Mouse (Mus musculus) hematopoietic multipotent progenitor cell, adult 10-12 weeks (in vitro differentiated cells): ENCODE data around the gene Zfp423. TPM values are rescaled to one million over a fixed set of nuclear protein-coding genes. Genes with fewer than 3 reads are reported as not detected.

ENCODE experiments used
- polyA plus RNA-seq: library from polyadenylated mRNA; stranded (reverse); fragments of >175 nt; gene quantifications from 2 replicates; pipeline ENCODE4 v1.2.3, GENCODE M21; 2012; ENCODE audit warnings: low replicate concordance

Gene Zfp423
- polyA plus RNA-seq: 0.09 TPM in 1 of 2 replicates, not detected in the other

GRCm38 (mm10) chr8:87959320-87959920 lies at the start of gene Zfp423:
TSS of gene Zfp423 (minus strand) at chr8:87959595.

Other genes with a start within 250 kb of the Zfp423 start
- 6.2 and 10.5 TPM in 2 replicates for gene Cnep1r1, start 159.2 kb upstream of the Zfp423 start, polyA plus RNA-seq
- 6.1 and 7.3 TPM in 2 replicates for gene Heatr3, start 178.3 kb upstream of the Zfp423 start, polyA plus RNA-seq
- 11.3 and 34.2 TPM in 2 replicates for gene Tent4b, start 239.6 kb upstream of the Zfp423 start, polyA plus RNA-seq